Mouse (Mus musculus) embryonic fibroblast, embryonic 13.5 days (primary cell): ENCODE data around the gene Rack1.

Source experiments
- CTCF ChIP-seq: IDR thresholded peaks from 2 replicates; pipeline ENCODE4 v1.5.1; 2011; ENCODE audit warnings: mild to moderate bottlenecking, control low read depth, low read length, moderate library complexity, borderline replicate concordance; ENCODE audit not compliant: insufficient read depth
- POLR2A ChIP-seq: IDR thresholded peaks from 2 replicates; pipeline ENCODE4 v1.6.1; 2011; ENCODE audit warnings: low read depth, mild to moderate bottlenecking, control low read depth, low read length, moderate library complexity

DNA sequence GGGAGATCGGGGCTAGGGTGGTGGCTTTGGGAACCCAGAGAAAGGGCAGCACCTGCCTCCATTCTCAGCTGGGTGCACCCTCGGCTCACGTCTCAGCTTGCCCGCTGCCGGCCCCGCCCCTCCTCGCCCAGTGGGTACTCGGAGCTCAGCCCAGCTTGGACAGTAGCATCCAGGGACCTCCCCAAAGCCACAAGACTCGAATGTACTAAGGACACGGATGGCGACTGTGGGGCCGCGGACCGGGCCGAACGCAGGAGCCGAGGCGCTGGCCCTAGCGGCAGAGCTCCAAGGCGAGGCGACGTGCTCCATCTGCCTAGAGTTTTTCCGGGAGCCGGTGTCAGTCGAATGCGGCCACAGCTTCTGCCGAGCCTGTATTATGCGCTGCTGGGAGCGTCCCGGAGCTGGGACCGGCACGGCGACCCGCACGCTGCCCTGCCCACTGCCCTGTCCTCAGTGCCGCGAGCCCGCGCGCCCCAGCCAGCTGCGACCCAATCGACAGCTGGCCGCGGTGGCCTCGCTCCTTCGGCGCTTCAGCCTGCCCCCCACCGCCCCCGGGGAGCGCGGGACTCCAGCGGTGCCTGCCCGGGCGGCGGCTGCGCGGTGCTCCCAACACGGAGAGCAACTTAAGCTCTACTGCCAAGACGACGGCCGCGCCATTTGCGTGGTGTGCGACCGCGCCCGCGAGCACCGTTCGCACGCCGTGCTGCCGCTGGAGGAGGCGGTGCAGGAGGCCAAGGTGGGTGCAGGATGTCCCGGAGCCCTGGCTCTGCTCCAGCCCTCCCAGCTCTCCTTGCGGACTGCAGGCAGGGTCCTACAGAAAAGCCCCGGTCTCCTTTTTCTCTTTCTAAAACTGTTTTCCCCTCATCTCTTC lies 37.4 kb downstream of the Rack1 start:
- no peak for TF ChIP-seq CTCF
- peak; percentile 64 for TF ChIP-seq POLR2A
